Mouse (Mus musculus) lung, embryonic 15.5 days (tissue): Measurements from ENCODE around the gene Wipf1. TPM values are rescaled to one million over a fixed set of nuclear protein-coding genes. Genes with fewer than 3 reads are reported as not detected.
A peak's percentile ranks its signal among the peaks of the same experiment; 100 is the strongest.

Experiments used
- ATAC-seq: fragments of 200-750 bp; cut with Nextera tagmentation; 2 replicates; pipeline ENCODE4 v1.8.0; 2017; ENCODE audit warnings: moderate number of reproducible peaks, borderline replicate concordance; ENCODE audit not compliant: low FRiP score, low TSS enrichment; ENCODE audit errors: extremely low read depth
- H3K27ac ChIP-seq: fragments of 300-500 bp; sonication (generic); 2 replicates; pipeline ENCODE4 v1.5.1; 2015; ENCODE audit warnings: moderate library complexity, mild to moderate bottlenecking, inconsistent platforms
- H3K27me3 ChIP-seq: fragments of 300-500 bp; sonication (generic); 2 replicates; pipeline ENCODE4 v1.6.1; 2015; ENCODE audit warnings: inconsistent platforms
- H3K36me3 ChIP-seq: fragments of 300-500 bp; sonication (generic); 2 replicates; pipeline ENCODE4 v1.6.1; 2015; ENCODE audit warnings: inconsistent platforms
- H3K4me1 ChIP-seq: fragments of 300-500 bp; sonication (generic); 2 replicates; pipeline ENCODE4 v1.6.1; 2015; ENCODE audit warnings: inconsistent platforms
- H3K4me2 ChIP-seq: fragments of 300-500 bp; sonication (generic); 2 replicates; pipeline ENCODE4 v1.6.1; 2015; ENCODE audit warnings: inconsistent platforms, mild to moderate bottlenecking, moderate library complexity
- H3K4me3 ChIP-seq: fragments of 300-500 bp; sonication (generic); 2 replicates; pipeline ENCODE4 v1.5.1; 2015; ENCODE audit warnings: mild to moderate bottlenecking, inconsistent platforms
- H3K9ac ChIP-seq: fragments of 300-500 bp; sonication (generic); 2 replicates; pipeline ENCODE4 v1.6.1; 2015; ENCODE audit warnings: inconsistent platforms
- H3K9me3 ChIP-seq: fragments of 300-500 bp; sonication (generic); 2 replicates; pipeline ENCODE4 v1.6.1; 2016; ENCODE audit warnings: inconsistent platforms
- WGBS: fragments of 180-500 bp; shearing (Covaris S2); methylation state at CpG from one replicate; pipeline ENCODE4 v1.1.7; 2015; 5-methylcytosine and 5-hydroxymethylcytosine counted together
- polyA plus RNA-seq: library from polyadenylated mRNA; unstranded; fragments of >200 nt; fragmentation: Nextera tagmentation; extraction: Ambion mirVana; gene quantifications from 2 replicates; pipeline ENCODE4 v1.2.1, GENCODE M21; 2015

The Wipf1 gene
- polyA plus RNA-seq, 1 experiment from 2014 or later: 10.2 TPM

- H3K4me3 ChIP-seq: no peak overlapping the region
- 54% methylated on average over 10 of the region's 10 CpGs for WGBS
- peaks cover 10% of the 10 kb centered on the region for H3K36me3 ChIP-seq
- H3K4me2 ChIP-seq: no peak overlapping the region
- no peaks in the 10 kb centered on the region for H3K27me3 ChIP-seq
- ATAC-seq: no peak
- no peaks in the 10 kb centered on the region for H3K9me3 ChIP-seq
- H3K27ac ChIP-seq: peak overlapping the region; percentile 26; the same call in 1 of the 2 replicates
- H3K4me1 ChIP-seq: peaks cover 2% of the 10 kb centered on the region; the same call in 1 of the 2 replicates
- no peak overlapping the region for H3K9ac ChIP-seq
Measured at GRCm38 (mm10) chr2:73443985-73444384, 85.5 kb downstream of the Wipf1 start.

- no peak overlapping the region for H3K4me2 ChIP-seq
- H3K9me3 ChIP-seq: no peaks in the 10 kb centered on the region
- peaks cover 17% of the 10 kb centered on the region for H3K36me3 ChIP-seq
- no peak overlapping the region for H3K4me3 ChIP-seq
- H3K9ac ChIP-seq: no peak overlapping the region
- H3K27ac ChIP-seq: no peak overlapping the region
- 74% methylated on average over 2 of the region's 2 CpGs for WGBS
- no peak for ATAC-seq
- H3K4me1 ChIP-seq: no peaks in the 10 kb centered on the region
- H3K27me3 ChIP-seq: no peaks in the 10 kb centered on the region
Measured at GRCm38 (mm10) chr2:73442015-73442414, 87.5 kb downstream of the Wipf1 start.

- ATAC-seq: no peak
- 56% methylated on average over 2 of the region's 2 CpGs for WGBS
- Histone ChIP-seq H3K36me3 (peaks cover 24% of the 10 kb centered on the region), H3K4me1 (no peaks in the 10 kb centered on the region), H3K4me2 (no peak overlapping the region), H3K9me3 (no peaks in the 10 kb centered on the region), H3K4me3 (no peak overlapping the region), H3K27me3 (no peaks in the 10 kb centered on the region), H3K27ac (no peak overlapping the region), H3K9ac (no peak overlapping the region)
Measured at GRCm38 (mm10) chr2:73440319-73440718, 89.2 kb downstream of the Wipf1 start.

GRCm38 (mm10) chr2:73436976-73437375 lies 92.6 kb downstream of the Wipf1 start:
- Histone ChIP-seq H3K9ac (no peak overlapping the region), H3K27me3 (no peaks in the 10 kb centered on the region), H3K4me1 (peaks cover 4% of the 10 kb centered on the region; the same call in 1 of the 2 replicates), H3K4me3 (no peak overlapping the region), H3K27ac (no peak overlapping the region), H3K4me2 (no peak overlapping the region), H3K9me3 (no peaks in the 10 kb centered on the region), H3K36me3 (peaks cover 44% of the 10 kb centered on the region)
- 49% methylated on average over 18 of the region's 18 CpGs for WGBS
- no peak; the same call in 1 of the 2 replicates for ATAC-seq

- no peak overlapping the region for H3K4me2 ChIP-seq
- peaks cover 6% of the 10 kb centered on the region; the same call in 1 of the 2 replicates for H3K4me1 ChIP-seq
- ATAC-seq: no peak
- no peaks in the 10 kb centered on the region for H3K9me3 ChIP-seq
- H3K4me3 ChIP-seq: no peak overlapping the region
- H3K27me3 ChIP-seq: no peaks in the 10 kb centered on the region
- no peak overlapping the region for H3K27ac ChIP-seq
- H3K9ac ChIP-seq: no peak overlapping the region
- H3K36me3 ChIP-seq: peaks cover 43% of the 10 kb centered on the region
- WGBS: 86% methylated on average over 2 of the region's 2 CpGs
Measured at GRCm38 (mm10) chr2:73435847-73436246, 93.7 kb downstream of the Wipf1 start.

GRCm38 (mm10) chr2:73431959-73432396 lies 97.6 kb downstream of the Wipf1 start:
- Histone ChIP-seq H3K4me1 (peaks cover 6% of the 10 kb centered on the region; the same call in 1 of the 2 replicates), H3K4me3 (0 out of 2 replicates have a peak overlapping the region, but pooled peaks have one; percentile 8), H3K9me3 (no peaks in the 10 kb centered on the region), H3K27ac (peak overlapping the region; percentile 63), H3K27me3 (no peaks in the 10 kb centered on the region), H3K36me3 (peaks cover 28% of the 10 kb centered on the region), H3K4me2 (peak overlapping the region; percentile 45), H3K9ac (no peak overlapping the region)
- peak; percentile 56; the same call in 1 of the 2 replicates for ATAC-seq
- WGBS: 28% methylated on average over 14 of the region's 14 CpGs

GRCm38 (mm10) chr2:73428803-73429468 lies 100.6 kb downstream of the Wipf1 start:
- no peak for ATAC-seq

GRCm38 (mm10) chr2:73427293-73427692 lies 102.2 kb downstream of the Wipf1 start:
- 20% methylated on average over 1 of the region's 1 CpGs for WGBS
- Histone ChIP-seq H3K27ac (no peak overlapping the region), H3K27me3 (no peaks in the 10 kb centered on the region), H3K4me1 (peaks cover 6% of the 10 kb centered on the region; the same call in 1 of the 2 replicates), H3K36me3 (0 out of 2 replicates have a peak, but pooled peaks cover 3% of the 10 kb centered on the region), H3K4me3 (no peak overlapping the region), H3K4me2 (no peak overlapping the region), H3K9me3 (no peaks in the 10 kb centered on the region), H3K9ac (no peak overlapping the region)
- 0 out of 2 replicates have a peak, but pooled peaks have one; percentile 17 for ATAC-seq

More at GRCm38 (mm10) chr2:73428803-73429468, 100.6 kb downstream of the Wipf1 start:
- Histone ChIP-seq H3K9me3 (no peaks in the 10 kb centered on the region), H3K27ac (no peak overlapping the region), H3K27me3 (no peaks in the 10 kb centered on the region), H3K9ac (no peak overlapping the region), H3K4me1 (peaks cover 6% of the 10 kb centered on the region; the same call in 1 of the 2 replicates), H3K4me3 (no peak overlapping the region), H3K4me2 (no peak overlapping the region), H3K36me3 (peaks cover 14% of the 10 kb centered on the region)
- 54% methylated on average over 21 of the region's 21 CpGs for WGBS

- no peak for ATAC-seq
- H3K4me1 ChIP-seq: no peaks in the 10 kb centered on the region
- no peaks in the 10 kb centered on the region for H3K27me3 ChIP-seq
- WGBS: 68% methylated on average over 14 of the region's 14 CpGs
- H3K9ac ChIP-seq: no peak overlapping the region
- no peak overlapping the region for H3K4me2 ChIP-seq
- H3K36me3 ChIP-seq: no peaks in the 10 kb centered on the region
- no peak overlapping the region for H3K4me3 ChIP-seq
- no peaks in the 10 kb centered on the region for H3K9me3 ChIP-seq
- H3K27ac ChIP-seq: no peak overlapping the region
Measured at GRCm38 (mm10) chr2:73425822-73426221, 103.7 kb downstream of the Wipf1 start.

- no peaks in the 10 kb centered on the region; the same call in 1 of the 2 replicates for H3K27me3 ChIP-seq
- H3K9ac ChIP-seq: no peak overlapping the region
- 72% methylated on average over 7 of the region's 7 CpGs for WGBS
- no peaks in the 10 kb centered on the region for H3K4me1 ChIP-seq
- no peak for ATAC-seq
- no peak overlapping the region for H3K4me3 ChIP-seq
- no peaks in the 10 kb centered on the region for H3K36me3 ChIP-seq
- no peak overlapping the region for H3K27ac ChIP-seq
- H3K9me3 ChIP-seq: no peaks in the 10 kb centered on the region
- H3K4me2 ChIP-seq: no peak overlapping the region
Measured at GRCm38 (mm10) chr2:73419730-73420129, 109.8 kb downstream of the Wipf1 start.

GRCm38 (mm10) chr2:73419285-73419684 lies 110.2 kb downstream of the Wipf1 start:
- Histone ChIP-seq H3K9me3 (no peaks in the 10 kb centered on the region), H3K27ac (no peak overlapping the region), H3K4me3 (no peak overlapping the region), H3K27me3 (no peaks in the 10 kb centered on the region; the same call in 1 of the 2 replicates), H3K9ac (no peak overlapping the region), H3K4me2 (no peak overlapping the region), H3K36me3 (no peaks in the 10 kb centered on the region), H3K4me1 (no peaks in the 10 kb centered on the region)
- 42% methylated on average over 4 of the region's 4 CpGs for WGBS
- ATAC-seq: no peak

- H3K4me3 ChIP-seq: no peak overlapping the region
Measured at GRCm38 (mm10) chr2:73415892-73416291, 113.6 kb downstream of the Wipf1 start.

More at GRCm38 (mm10) chr2:73415892-73416291, 113.6 kb downstream of the Wipf1 start:
- H3K36me3 ChIP-seq: no peaks in the 10 kb centered on the region
- H3K4me2 ChIP-seq: no peak overlapping the region
- no peak overlapping the region for H3K27ac ChIP-seq
- H3K9me3 ChIP-seq: no peaks in the 10 kb centered on the region
- H3K4me1 ChIP-seq: no peaks in the 10 kb centered on the region
- no peak for ATAC-seq
- H3K27me3 ChIP-seq: no peaks in the 10 kb centered on the region; the same call in 1 of the 2 replicates
- 36% methylated on average over 5 of the region's 5 CpGs for WGBS
- no peak overlapping the region for H3K9ac ChIP-seq
